Mouse (Mus musculus) ovary, postnatal 10 days (tissue): Measurements from ENCODE around the gene Panx2.
A peak's percentile ranks its signal among the peaks of the same experiment; 100 is the strongest.

Experiments used
- DNase-seq: peaks from one replicate; pipeline ENCODE4 v3.0.0; 2022; ENCODE audit warnings: low spot score

Gene Panx2

GRCm38 (mm10) chr15:89075478-89076147 is 16.1 kb downstream of the Panx2 start:
- DNase-seq: peak; percentile 71

GRCm38 (mm10) chr15:89076156-89076731 is 16.7 kb downstream of the Panx2 start:
- peak; percentile 45 for DNase-seq

- DNase-seq: no peak
Measured at GRCm38 (mm10) chr15:89078208-89078836, 18.8 kb downstream of the Panx2 start.

- DNase-seq: no peak
Measured at GRCm38 (mm10) chr15:89083906-89084305, 24.4 kb downstream of the Panx2 start.

- no peak for DNase-seq
Measured at GRCm38 (mm10) chr15:89084826-89085225, 25.3 kb downstream of the Panx2 start.

- DNase-seq: peak; percentile 78
Measured at GRCm38 (mm10) chr15:89088607-89089247, 29.2 kb downstream of the Panx2 start, which contains the start of gene Selenoo. Selenoo (plus strand) TSS chr15:89089084.

- no peak for DNase-seq
Measured at GRCm38 (mm10) chr15:89089248-89090051, 29.9 kb downstream of the Panx2 start.

- no peak for DNase-seq
Measured at GRCm38 (mm10) chr15:89090662-89091061, 31.1 kb downstream of the Panx2 start.

GRCm38 (mm10) chr15:89092181-89092580 is 32.6 kb downstream of the Panx2 start:
- no peak for DNase-seq

- DNase-seq: no peak
Measured at GRCm38 (mm10) chr15:89097450-89097849, 37.9 kb downstream of the Panx2 start.

- no peak for DNase-seq
Measured at GRCm38 (mm10) chr15:89098616-89099015, 39.1 kb downstream of the Panx2 start.

- no peak for DNase-seq
Measured at GRCm38 (mm10) chr15:89100823-89101222, 41.3 kb downstream of the Panx2 start.

GRCm38 (mm10) chr15:89102646-89103045 is 43.1 kb downstream of the Panx2 start:
- DNase-seq: no peak

GRCm38 (mm10) chr15:89103921-89104320 is 44.4 kb downstream of the Panx2 start:
- DNase-seq: no peak

GRCm38 (mm10) chr15:89104425-89104824 is 44.9 kb downstream of the Panx2 start:
- DNase-seq: no peak

GRCm38 (mm10) chr15:89106073-89106472 is 46.5 kb downstream of the Panx2 start:
- DNase-seq: no peak

GRCm38 (mm10) chr15:89106976-89107375 is 47.4 kb downstream of the Panx2 start:
- no peak for DNase-seq

GRCm38 (mm10) chr15:89110147-89110546 is 50.6 kb downstream of the Panx2 start:
- DNase-seq: no peak

- no peak for DNase-seq
Measured at GRCm38 (mm10) chr15:89118007-89118406, 58.5 kb downstream of the Panx2 start.

- peak; percentile 88 for DNase-seq
Measured at GRCm38 (mm10) chr15:89122649-89123366, 63.3 kb downstream of the Panx2 start, which contains the start of gene Tubgcp6. Tubgcp6 (minus strand) TSS chr15:89123112.
